Mouse (Mus musculus) thymus, adult 2 months (tissue): ENCODE results near the gene Mypop.

Source experiments
- CTCF ChIP-seq: fragments of 200-500 bp; IDR thresholded peaks from 2 replicates; pipeline ENCODE4 v1.5.1; 2012; ENCODE audit warnings: mild to moderate bottlenecking, control low read depth, low read length, moderate library complexity, borderline replicate concordance; ENCODE audit not compliant: control insufficient read depth, poor library complexity, insufficient read depth; ENCODE audit errors: extremely low read depth
- POLR2A ChIP-seq: fragments of 200-500 bp; IDR thresholded peaks from 2 replicates; pipeline ENCODE4 v1.6.1; 2012; ENCODE audit warnings: mild to moderate bottlenecking, low read length, control low read depth, moderate library complexity; ENCODE audit not compliant: control insufficient read depth, poor library complexity, insufficient read depth; ENCODE audit errors: extremely low read depth

- TF ChIP-seq CTCF (no peak), POLR2A (no peak)
Observed at GRCm38 (mm10) chr7:18951397-18951796, 39.6 kb upstream of the Mypop start.
